Mouse (Mus musculus) megakaryocyte, embryonic 14.5 days (primary cell): ENCODE measurements around the gene Tigd4.

Source experiments
- FLI1 ChIP-seq: IDR thresholded peaks from 2 replicates; pipeline ENCODE4 v1.6.1; 2012; ENCODE audit warnings: low read length, inconsistent platforms, mixed read lengths
- GATA1 ChIP-seq: IDR thresholded peaks from 3 replicates; pipeline ENCODE4 v1.6.1; 2012; ENCODE audit warnings: mixed read lengths, low read length, inconsistent platforms, borderline replicate concordance

GRCm38 (mm10) chr3:84641391-84641790 lies 48.0 kb downstream of the Tigd4 start:
- no peak for TF ChIP-seq GATA1
- no peak for TF ChIP-seq FLI1
